Mouse (Mus musculus) kidney, embryonic 14.5 days (tissue): ENCODE measurements around the gene Slc6a19. TPM values are rescaled to one million over a fixed set of nuclear protein-coding genes. Genes with fewer than 3 reads are reported as not detected.
A peak's percentile ranks its signal among the peaks of the same experiment; 100 is the strongest.

Source experiments
- ATAC-seq: fragments of 200-750 bp; cut with Nextera tagmentation; 2 replicates; pipeline ENCODE4 v1.8.0; 2017; ENCODE audit warnings: moderate number of reproducible peaks, mild to moderate bottlenecking, moderate TSS enrichment, moderate library complexity; ENCODE audit not compliant: low FRiP score, low TSS enrichment
- H3K27ac ChIP-seq: fragments of 300-500 bp; sonication (generic); 2 replicates; pipeline ENCODE4 v1.5.1; 2014; ENCODE audit warnings: low read depth, mild to moderate bottlenecking, low read length, moderate library complexity, mixed read lengths
- H3K27me3 ChIP-seq: fragments of 300-500 bp; sonication (generic); 2 replicates; pipeline ENCODE4 v1.6.1; 2014; ENCODE audit warnings: mild to moderate bottlenecking, low read length; ENCODE audit not compliant: control insufficient read depth, insufficient read depth
- H3K36me3 ChIP-seq: fragments of 300-500 bp; sonication (generic); 2 replicates; pipeline ENCODE4 v1.6.1; 2014; ENCODE audit warnings: low read length, mixed read lengths; ENCODE audit not compliant: control insufficient read depth, insufficient read depth
- H3K4me1 ChIP-seq: fragments of 300-500 bp; sonication (generic); 2 replicates; pipeline ENCODE4 v1.6.1; 2014; ENCODE audit warnings: low read length, mixed read lengths; ENCODE audit not compliant: control insufficient read depth, insufficient read depth
- H3K4me2 ChIP-seq: fragments of 300-500 bp; sonication (generic); replicated peaks from 2 replicates; pipeline ENCODE4 v1.6.1; 2014; ENCODE audit warnings: low read depth, mild to moderate bottlenecking, low read length
- H3K4me3 ChIP-seq: fragments of 300-500 bp; sonication (generic); 2 replicates; pipeline ENCODE4 v1.5.1; 2014; ENCODE audit warnings: mild to moderate bottlenecking, low read length
- H3K9ac ChIP-seq: fragments of 300-500 bp; sonication (generic); 2 replicates; pipeline ENCODE4 v1.6.1; 2014; ENCODE audit warnings: low read depth, mild to moderate bottlenecking, low read length, moderate library complexity
- H3K9me3 ChIP-seq: fragments of 300-500 bp; sonication (generic); 2 replicates; pipeline ENCODE4 v1.6.1; 2016; ENCODE audit warnings: low read length; ENCODE audit not compliant: control insufficient read depth
- WGBS: fragments of 180-500 bp; shearing (Covaris S2); extraction: QIAGEN DNeasy Blood & Tissue Kit; methylation state at CpG from one replicate; pipeline ENCODE4 v1.1.7; 2014; 5-methylcytosine and 5-hydroxymethylcytosine counted together
- polyA plus RNA-seq: library from polyadenylated mRNA; unstranded; fragments of >200 nt; fragmentation: Nextera tagmentation; extraction: Ambion mirVana; gene quantifications from 2 replicates; pipeline ENCODE4 v1.2.1, GENCODE M21; 2014

The Slc6a19 gene
- polyA plus RNA-seq, 1 experiment from 2014 or later, result 0.92 TPM

GRCm38 (mm10) chr13:73675161-73675560 lies 29.5 kb downstream of the Slc6a19 start:
- no peak overlapping the region for H3K27ac ChIP-seq
- H3K9ac ChIP-seq, result no peak overlapping the region
- ATAC-seq, result no peak
- no peak overlapping the region for H3K4me2 ChIP-seq
- no peaks in the 10 kb centered on the region; the same call in 1 of the 2 replicates for H3K4me1 ChIP-seq
- no peaks in the 10 kb centered on the region for H3K27me3 ChIP-seq
- no peaks in the 10 kb centered on the region for H3K36me3 ChIP-seq
- H3K4me3 ChIP-seq, result no peak overlapping the region
- no peaks in the 10 kb centered on the region for H3K9me3 ChIP-seq
- WGBS, result 88% methylated on average over 7 of the region's 7 CpGs

- no peaks in the 10 kb centered on the region for H3K4me1 ChIP-seq
- H3K9me3 ChIP-seq, result no peaks in the 10 kb centered on the region
- no peak overlapping the region for H3K9ac ChIP-seq
- WGBS, result 76% methylated on average over 2 of the region's 2 CpGs
- H3K27ac ChIP-seq, result no peak overlapping the region
- no peak overlapping the region for H3K4me2 ChIP-seq
- no peak overlapping the region for H3K4me3 ChIP-seq
- H3K27me3 ChIP-seq, result no peaks in the 10 kb centered on the region
- ATAC-seq, result no peak
- H3K36me3 ChIP-seq, result no peaks in the 10 kb centered on the region
Observed at GRCm38 (mm10) chr13:73660163-73660695, 44.4 kb downstream of the Slc6a19 start.

- Histone ChIP-seq H3K27me3 (no peaks in the 10 kb centered on the region), H3K4me1 (no peaks in the 10 kb centered on the region), H3K4me3 (no peak overlapping the region), H3K4me2 (no peak overlapping the region), H3K9ac (no peak overlapping the region), H3K9me3 (no peaks in the 10 kb centered on the region), H3K27ac (no peak overlapping the region), H3K36me3 (no peaks in the 10 kb centered on the region)
- 45% methylated on average over 2 of the region's 2 CpGs for WGBS
- ATAC-seq, result no peak
Observed at GRCm38 (mm10) chr13:73658953-73659352, 45.7 kb downstream of the Slc6a19 start.

GRCm38 (mm10) chr13:73654976-73655375 lies 49.7 kb downstream of the Slc6a19 start:
- no peak overlapping the region for H3K27ac ChIP-seq
- WGBS, result 74% methylated on average over 3 of the region's 3 CpGs
- H3K36me3 ChIP-seq, result no peaks in the 10 kb centered on the region
- no peak overlapping the region for H3K9ac ChIP-seq
- no peak overlapping the region for H3K4me3 ChIP-seq
- H3K27me3 ChIP-seq, result no peaks in the 10 kb centered on the region
- H3K9me3 ChIP-seq, result no peaks in the 10 kb centered on the region
- no peak overlapping the region for H3K4me2 ChIP-seq
- no peak for ATAC-seq
- no peaks in the 10 kb centered on the region for H3K4me1 ChIP-seq

- H3K27me3 ChIP-seq, result no peaks in the 10 kb centered on the region
- no peak overlapping the region for H3K4me3 ChIP-seq
- H3K27ac ChIP-seq, result no peak overlapping the region
- no peaks in the 10 kb centered on the region for H3K9me3 ChIP-seq
- no peak for ATAC-seq
- 83% methylated on average over 3 of the region's 3 CpGs for WGBS
- H3K36me3 ChIP-seq, result peaks cover 5% of the 10 kb centered on the region; the same call in 1 of the 2 replicates
- H3K4me2 ChIP-seq, result no peak overlapping the region
- no peaks in the 10 kb centered on the region for H3K4me1 ChIP-seq
- H3K9ac ChIP-seq, result no peak overlapping the region
Observed at GRCm38 (mm10) chr13:73653266-73653665, 51.4 kb downstream of the Slc6a19 start.

- Histone ChIP-seq H3K27me3 (no peaks in the 10 kb centered on the region), H3K9ac (no peak overlapping the region), H3K27ac (no peak overlapping the region), H3K36me3 (peaks cover 9% of the 10 kb centered on the region; the same call in 1 of the 2 replicates), H3K4me1 (no peaks in the 10 kb centered on the region), H3K9me3 (no peaks in the 10 kb centered on the region), H3K4me2 (no peak overlapping the region), H3K4me3 (no peak overlapping the region)
- 37% methylated on average over 6 of the region's 6 CpGs for WGBS
- peak; percentile 79 for ATAC-seq
Observed at GRCm38 (mm10) chr13:73646397-73647087, 58.1 kb downstream of the Slc6a19 start.

GRCm38 (mm10) chr13:73641296-73641695 lies 63.4 kb downstream of the Slc6a19 start:
- WGBS, result 74% methylated on average over 4 of the region's 4 CpGs
- H3K36me3 ChIP-seq, result no peaks in the 10 kb centered on the region
- no peak overlapping the region for H3K9ac ChIP-seq
- no peaks in the 10 kb centered on the region for H3K9me3 ChIP-seq
- H3K4me2 ChIP-seq, result no peak overlapping the region
- no peaks in the 10 kb centered on the region for H3K4me1 ChIP-seq
- no peak overlapping the region for H3K4me3 ChIP-seq
- no peaks in the 10 kb centered on the region for H3K27me3 ChIP-seq
- no peak for ATAC-seq
- no peak overlapping the region for H3K27ac ChIP-seq

GRCm38 (mm10) chr13:73637826-73638225 lies 66.8 kb downstream of the Slc6a19 start:
- Histone ChIP-seq H3K4me2 (no peak overlapping the region), H3K9me3 (no peaks in the 10 kb centered on the region), H3K4me1 (no peaks in the 10 kb centered on the region), H3K27me3 (no peaks in the 10 kb centered on the region), H3K27ac (no peak overlapping the region), H3K9ac (no peak overlapping the region), H3K36me3 (peaks cover 10% of the 10 kb centered on the region; the same call in 1 of the 2 replicates), H3K4me3 (no peak overlapping the region)
- no peak for ATAC-seq
- WGBS, result 81% methylated on average over 5 of the region's 6 CpGs

- 91% methylated on average over 3 of the region's 3 CpGs for WGBS
Observed at GRCm38 (mm10) chr13:73631837-73632236, 72.8 kb downstream of the Slc6a19 start.

More at GRCm38 (mm10) chr13:73631837-73632236, 72.8 kb downstream of the Slc6a19 start:
- H3K4me3 ChIP-seq, result no peak overlapping the region
- no peak overlapping the region for H3K4me2 ChIP-seq
- H3K9me3 ChIP-seq, result no peaks in the 10 kb centered on the region
- no peaks in the 10 kb centered on the region for H3K27me3 ChIP-seq
- H3K4me1 ChIP-seq, result 0 out of 2 replicates have a peak, but pooled peaks cover 10% of the 10 kb centered on the region
- H3K9ac ChIP-seq, result no peak overlapping the region
- peaks cover 13% of the 10 kb centered on the region; the same call in 1 of the 2 replicates for H3K36me3 ChIP-seq
- ATAC-seq, result no peak
- no peak overlapping the region for H3K27ac ChIP-seq
